Mouse (Mus musculus) hindbrain, embryonic 16.5 days (tissue): Measurements from ENCODE around the gene P2rx3. TPM values are rescaled to one million over a fixed set of nuclear protein-coding genes. Genes with fewer than 3 reads are reported as not detected.

Experiments used
- ATAC-seq: fragments of 200-750 bp; cut with Nextera tagmentation; 2 replicates; pipeline ENCODE4 v1.8.0; 2017; ENCODE audit warnings: moderate TSS enrichment, moderate library complexity
- H3K27ac ChIP-seq: fragments of 300-500 bp; sonication (generic); 2 replicates; pipeline ENCODE4 v1.5.1; 2014; ENCODE audit warnings: low read depth, mild to moderate bottlenecking, control low read depth, low read length, moderate library complexity
- H3K27me3 ChIP-seq: fragments of 300-500 bp; sonication (generic); replicated peaks from 2 replicates; pipeline ENCODE4 v1.6.1; 2014; ENCODE audit warnings: low read length; ENCODE audit not compliant: control insufficient read depth, insufficient read depth
- H3K36me3 ChIP-seq: fragments of 300-500 bp; sonication (generic); 2 replicates; pipeline ENCODE4 v1.6.1; 2014; ENCODE audit warnings: mild to moderate bottlenecking, low read length, moderate library complexity, mixed read lengths; ENCODE audit not compliant: control insufficient read depth, insufficient read depth
- H3K4me1 ChIP-seq: fragments of 300-500 bp; sonication (generic); 2 replicates; pipeline ENCODE4 v1.6.1; 2014; ENCODE audit warnings: low read depth, low read length; ENCODE audit not compliant: control insufficient read depth, insufficient read depth
- H3K4me2 ChIP-seq: fragments of 300-500 bp; sonication (generic); 2 replicates; pipeline ENCODE4 v1.6.1; 2014; ENCODE audit warnings: mild to moderate bottlenecking, low read length, control low read depth, moderate library complexity
- H3K4me3 ChIP-seq: fragments of 300-500 bp; sonication (generic); 2 replicates; pipeline ENCODE4 v1.5.1; 2014; ENCODE audit warnings: mild to moderate bottlenecking, low read length, control low read depth, moderate library complexity
- H3K9ac ChIP-seq: fragments of 300-500 bp; sonication (generic); 2 replicates; pipeline ENCODE4 v1.6.1; 2014; ENCODE audit warnings: low read depth, mild to moderate bottlenecking, control low read depth, low read length, moderate library complexity
- H3K9me3 ChIP-seq: fragments of 300-500 bp; sonication (generic); 2 replicates; pipeline ENCODE4 v1.6.1; 2014; ENCODE audit warnings: mild to moderate bottlenecking, low read length, moderate library complexity; ENCODE audit not compliant: control insufficient read depth
- WGBS: fragments of 180-500 bp; shearing (Covaris S2); extraction: QIAGEN DNeasy Blood & Tissue Kit; methylation state at CpG from one replicate; pipeline ENCODE4 v1.1.7; 2014; 5-methylcytosine and 5-hydroxymethylcytosine counted together
- polyA plus RNA-seq: library from polyadenylated mRNA; unstranded; fragments of >200 nt; fragmentation: Nextera tagmentation; extraction: Ambion mirVana; gene quantifications from 2 replicates; pipeline ENCODE4 v1.2.1, GENCODE M21; 2015

The P2rx3 gene
- polyA plus RNA-seq: 8.0 and 11.2 TPM in 2 replicates

GRCm38 (mm10) chr2:85037047-85038026, at the start of gene P2rx3, which contains the start of gene Ssrp1:
TSS of gene P2rx3 (minus strand) at chr2:85037462.
TSS of gene Ssrp1 (plus strand) at chr2:85037234.
- Histone ChIP-seq H3K9me3 (no peaks in the 10 kb centered on the region), H3K27ac (peak within 1 kb of the TSS; percentile 85), H3K9ac (peak within 1 kb of the TSS; percentile 96), H3K27me3 (no peaks in the 10 kb centered on the region), H3K36me3 (peaks cover 23% of the 10 kb centered on the region), H3K4me1 (peaks cover 17% of the 10 kb centered on the region), H3K4me3 (peak within 1 kb of the TSS; percentile 84), H3K4me2 (peak within 1 kb of the TSS; percentile 95)
- ATAC-seq: peak; percentile 97
- WGBS: 1% methylated on average over 66 of the region's 66 CpGs

- Histone ChIP-seq H3K9ac (no peak overlapping the region), H3K4me3 (no peak overlapping the region), H3K27ac (no peak overlapping the region), H3K4me2 (no peak overlapping the region), H3K4me1 (no peaks in the 10 kb centered on the region), H3K27me3 (no peaks in the 10 kb centered on the region), H3K9me3 (no peaks in the 10 kb centered on the region), H3K36me3 (peaks cover 10% of the 10 kb centered on the region)
- no peak for ATAC-seq
- WGBS: 88% methylated on average over 5 of the region's 5 CpGs
These were observed 36.5 kb upstream of the P2rx3 start for GRCm38 (mm10) chr2:85073751-85074150.

- ATAC-seq: no peak
- Histone ChIP-seq H3K27ac (no peak overlapping the region), H3K9ac (no peak overlapping the region), H3K36me3 (peaks cover 8% of the 10 kb centered on the region), H3K27me3 (no peaks in the 10 kb centered on the region), H3K4me1 (no peaks in the 10 kb centered on the region), H3K9me3 (no peaks in the 10 kb centered on the region), H3K4me2 (no peak overlapping the region), H3K4me3 (no peak overlapping the region)
- 93% methylated on average over 5 of the region's 5 CpGs for WGBS
These were observed 34.7 kb upstream of the P2rx3 start for GRCm38 (mm10) chr2:85071921-85072320.

GRCm38 (mm10) chr2:85070086-85070485, 32.8 kb upstream of the P2rx3 start:
- Histone ChIP-seq H3K4me2 (no peak overlapping the region), H3K4me3 (no peak overlapping the region), H3K27ac (no peak overlapping the region), H3K27me3 (no peaks in the 10 kb centered on the region), H3K4me1 (no peaks in the 10 kb centered on the region), H3K9me3 (no peaks in the 10 kb centered on the region), H3K9ac (no peak overlapping the region), H3K36me3 (peaks cover 8% of the 10 kb centered on the region)
- no peak for ATAC-seq
- WGBS: 69% methylated on average over 15 of the region's 15 CpGs

GRCm38 (mm10) chr2:85068626-85069025, 31.4 kb upstream of the P2rx3 start:
- no peak overlapping the region for H3K9ac ChIP-seq
- no peaks in the 10 kb centered on the region for H3K27me3 ChIP-seq
- no peaks in the 10 kb centered on the region for H3K9me3 ChIP-seq
- no peak overlapping the region for H3K27ac ChIP-seq
- WGBS: 86% methylated on average over 2 of the region's 2 CpGs
- H3K4me1 ChIP-seq: no peaks in the 10 kb centered on the region
- H3K4me2 ChIP-seq: no peak overlapping the region
- peaks cover 9% of the 10 kb centered on the region for H3K36me3 ChIP-seq
- no peak for ATAC-seq
- H3K4me3 ChIP-seq: no peak overlapping the region

- Histone ChIP-seq H3K27me3 (no peaks in the 10 kb centered on the region), H3K4me1 (no peaks in the 10 kb centered on the region), H3K4me3 (no peak overlapping the region), H3K27ac (no peak overlapping the region), H3K9me3 (no peaks in the 10 kb centered on the region), H3K36me3 (peaks cover 10% of the 10 kb centered on the region), H3K4me2 (no peak overlapping the region), H3K9ac (no peak overlapping the region)
- no peak for ATAC-seq
- 68% methylated on average over 10 of the region's 10 CpGs for WGBS
These were observed 30.8 kb upstream of the P2rx3 start for GRCm38 (mm10) chr2:85067903-85068625.

- 92% methylated on average over 5 of the region's 5 CpGs for WGBS
- Histone ChIP-seq H3K27ac (no peak overlapping the region), H3K27me3 (no peaks in the 10 kb centered on the region), H3K36me3 (peaks cover 21% of the 10 kb centered on the region), H3K4me3 (no peak overlapping the region), H3K4me2 (no peak overlapping the region), H3K4me1 (no peaks in the 10 kb centered on the region), H3K9me3 (no peaks in the 10 kb centered on the region), H3K9ac (no peak overlapping the region)
- no peak for ATAC-seq
These were observed 29.7 kb upstream of the P2rx3 start for GRCm38 (mm10) chr2:85066937-85067336.

- Histone ChIP-seq H3K9ac (no peak overlapping the region), H3K4me1 (peaks cover 3% of the 10 kb centered on the region; the same call in 1 of the 2 replicates), H3K4me2 (no peak overlapping the region), H3K36me3 (peaks cover 23% of the 10 kb centered on the region), H3K27me3 (no peaks in the 10 kb centered on the region), H3K4me3 (no peak overlapping the region), H3K27ac (no peak overlapping the region), H3K9me3 (no peaks in the 10 kb centered on the region)
- ATAC-seq: no peak
- 89% methylated on average over 12 of the region's 12 CpGs for WGBS
These were observed 28.0 kb upstream of the P2rx3 start for GRCm38 (mm10) chr2:85065141-85065875.
